Mouse (Mus musculus) cerebellum, adult 2 months (tissue): ENCODE measurements around the gene Rcvrn.
A peak's percentile ranks its signal among the peaks of the same experiment; 100 is the strongest.

Experiments used
- CTCF ChIP-seq: fragments of 200-500 bp; IDR thresholded peaks from 2 replicates; pipeline ENCODE4 v1.5.1; 2011; ENCODE audit warnings: low read depth, mild to moderate bottlenecking, control low read depth, low read length, moderate library complexity, borderline replicate concordance; ENCODE audit not compliant: insufficient read depth
- POLR2A ChIP-seq: fragments of 200-500 bp; IDR thresholded peaks from 2 replicates; pipeline ENCODE4 v1.6.1; 2011; ENCODE audit warnings: low read length, control low read depth, borderline replicate concordance; ENCODE audit not compliant: insufficient read depth

- TF ChIP-seq POLR2A (no peak), CTCF (peak; percentile 79)
These were observed 37.3 kb upstream of the Rcvrn start for GRCm38 (mm10) chr11:67657685-67658382.
